Mouse (Mus musculus) C2C12 (cell line): ENCODE results near the gene Tpgs1. TPM values are rescaled to one million over a fixed set of nuclear protein-coding genes. Genes with fewer than 3 reads are reported as not detected.
A peak's percentile ranks its signal among the peaks of the same experiment; 100 is the strongest.

Experiments
- H3K27me3 ChIP-seq: one replicate; pipeline ENCODE4 v1.6.1; 2011; ENCODE audit not compliant: control insufficient read depth, insufficient read depth, insufficient read length
- H3K36me3 ChIP-seq: one replicate; pipeline ENCODE4 v1.6.1; 2011; ENCODE audit not compliant: control insufficient read depth, insufficient read depth
- H3K4me3 ChIP-seq: one replicate; pipeline ENCODE4 v1.5.1; 2011; ENCODE audit warnings: mild to moderate bottlenecking, control low read depth; ENCODE audit not compliant: poor library complexity, insufficient read depth, severe bottlenecking
- H3K79me2 ChIP-seq: one replicate; pipeline ENCODE4 v1.6.1; 2011; ENCODE audit not compliant: control insufficient read depth, insufficient read depth
- H3K79me3 ChIP-seq: one replicate; pipeline ENCODE4 v1.6.1; 2011; ENCODE audit warnings: low read depth, control low read depth
- H3ac ChIP-seq: one replicate; pipeline ENCODE3; 2011; ENCODE audit warnings: low read depth; ENCODE audit not compliant: control insufficient read depth, insufficient read length
- CEBPB ChIP-seq: IDR thresholded peaks from one replicate; pipeline ENCODE4 v1.6.1; 2011; ENCODE audit warnings: low read depth, mild to moderate bottlenecking, control low read depth, moderate library complexity
- CTCF ChIP-seq: IDR thresholded peaks from one replicate; pipeline ENCODE4 v1.5.1; 2011; ENCODE audit not compliant: control insufficient read depth, insufficient read depth, insufficient read length
- FOSL1 ChIP-seq: IDR thresholded peaks from one replicate; pipeline ENCODE4 v1.8.0; 2011; ENCODE audit warnings: mild to moderate bottlenecking, low read length; ENCODE audit not compliant: poor library complexity, insufficient read depth, severe bottlenecking
- MAX ChIP-seq: IDR thresholded peaks from one replicate; pipeline ENCODE4 v1.6.1; 2011; ENCODE audit warnings: mild to moderate bottlenecking, control low read depth
- MYOD1 ChIP-seq: IDR thresholded peaks from one replicate; pipeline ENCODE4 v1.6.1; 2011; ENCODE audit warnings: low read depth; ENCODE audit not compliant: control insufficient read depth, insufficient read length
- MYOG ChIP-seq: IDR thresholded peaks from one replicate; pipeline ENCODE4 v1.6.1; 2011; ENCODE audit not compliant: control insufficient read depth, insufficient read length; ENCODE audit errors: extremely low read depth
- USF1 ChIP-seq: IDR thresholded peaks from one replicate; pipeline ENCODE4 v1.6.1; 2011; ENCODE audit warnings: low read depth, mild to moderate bottlenecking, control low read depth, moderate library complexity
- polyA plus RNA-seq: library from polyadenylated mRNA; unstranded; fragments of >200 nt; fragmentation: generic; extraction: Trizol; gene quantifications from one replicate; pipeline ENCODE4 v1.2.1, GENCODE M21; 2012; ENCODE audit warnings: missing spikeins

The Tpgs1 gene
- polyA plus RNA-seq, 1 experiment, result 80.7 TPM

DNA sequence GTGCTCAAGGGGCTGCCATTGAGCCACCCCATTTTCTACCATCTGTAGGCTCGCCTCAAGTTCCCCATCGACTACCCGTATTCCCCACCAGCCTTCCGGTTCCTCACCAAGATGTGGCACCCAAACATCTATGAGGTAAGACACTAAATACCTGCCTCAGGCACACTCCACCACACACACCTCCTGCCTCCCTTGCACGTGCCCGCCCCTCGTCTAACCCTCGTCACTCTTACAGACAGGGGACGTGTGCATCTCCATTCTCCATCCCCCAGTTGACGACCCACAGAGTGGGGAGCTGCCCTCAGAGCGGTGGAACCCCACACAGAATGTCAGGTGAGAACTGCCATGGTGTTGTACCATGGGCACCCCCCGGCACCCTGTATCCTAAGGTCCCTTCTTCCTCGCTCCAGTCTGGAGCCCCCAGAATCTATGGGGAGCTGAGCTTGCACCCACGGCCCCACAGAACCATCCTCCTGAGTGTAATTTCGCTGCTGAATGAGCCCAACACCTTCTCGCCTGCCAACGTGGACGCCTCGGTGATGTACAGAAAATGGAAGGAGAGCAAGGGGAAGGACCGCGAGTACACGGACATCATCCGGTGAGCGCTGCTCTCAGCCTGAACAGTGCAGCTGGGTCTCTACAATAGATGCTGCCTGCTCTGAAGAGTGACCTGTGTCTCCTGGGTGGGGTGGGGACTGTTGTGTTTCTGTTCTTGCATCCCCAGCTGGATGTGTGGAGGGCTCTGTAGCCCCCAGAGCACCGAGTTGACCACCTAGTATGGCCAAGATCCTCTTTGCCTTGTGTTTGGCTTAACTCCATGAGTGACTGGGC is 15.8 kb downstream of the Tpgs1 start:
- no peaks in the 10 kb centered on the region for H3K27me3 ChIP-seq
- H3K79me3 ChIP-seq, result peaks cover 43% of the 10 kb centered on the region
- H3K36me3 ChIP-seq, result peaks cover 64% of the 10 kb centered on the region
- TF ChIP-seq FOSL1 (no peak), MYOD1 (no peak), MYOG (no peak), CTCF (no peak), USF1 (no peak)
- peaks cover 59% of the 10 kb centered on the region for H3K79me2 ChIP-seq
- no peak overlapping the region for H3K4me3 ChIP-seq
- peak overlapping the region; percentile 5 for H3ac ChIP-seq

DNA sequence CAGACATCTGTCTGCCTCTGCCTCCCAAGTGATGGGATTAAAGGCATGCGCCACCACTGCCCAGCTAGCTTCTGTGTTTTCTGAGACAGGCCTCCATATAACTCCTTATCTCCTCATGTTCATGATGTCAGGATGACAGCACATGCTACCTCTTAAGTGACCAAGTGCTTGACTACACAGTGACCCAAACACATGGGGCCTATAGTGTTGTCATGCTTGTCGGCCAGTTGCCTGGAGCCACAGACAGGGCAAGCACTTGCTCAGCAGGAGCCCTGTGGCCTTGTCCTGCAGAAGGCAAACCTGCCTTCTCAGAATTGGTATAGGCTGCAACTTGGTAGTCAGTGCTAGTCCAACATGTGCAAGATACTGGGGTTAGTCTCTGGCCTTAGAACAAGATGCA is 17.1 kb downstream of the Tpgs1 start:
- Histone ChIP-seq H3K4me3 (no peak overlapping the region), H3K36me3 (peaks cover 64% of the 10 kb centered on the region), H3K79me3 (peaks cover 43% of the 10 kb centered on the region), H3ac (no peak overlapping the region), H3K27me3 (no peaks in the 10 kb centered on the region), H3K79me2 (peaks cover 59% of the 10 kb centered on the region)
- TF ChIP-seq MYOD1, result no peak
- no peak for TF ChIP-seq MYOG

DNA sequence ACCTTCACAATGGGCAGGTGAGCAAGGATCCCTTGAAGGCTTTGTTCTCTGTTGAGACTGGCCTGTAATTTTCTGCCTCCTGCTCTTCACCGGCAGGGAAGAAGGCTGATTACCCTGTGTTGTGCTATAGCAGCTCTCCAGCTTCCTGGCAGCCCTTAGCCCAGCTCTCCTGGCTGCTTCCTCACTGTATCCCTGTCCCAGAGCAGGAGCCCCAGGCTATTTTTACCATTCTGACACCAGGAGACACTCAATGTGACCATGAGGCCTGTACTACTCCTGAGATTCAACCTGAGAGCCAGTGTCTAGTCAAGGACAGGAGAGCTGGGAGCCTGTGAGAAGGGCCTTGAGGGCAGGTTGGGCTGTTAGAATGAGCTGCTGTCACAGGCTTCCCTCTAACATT is 17.5 kb downstream of the Tpgs1 start:
- peaks cover 59% of the 10 kb centered on the region for H3K79me2 ChIP-seq
- H3K36me3 ChIP-seq, result peaks cover 64% of the 10 kb centered on the region
- H3K27me3 ChIP-seq, result no peaks in the 10 kb centered on the region
- peaks cover 43% of the 10 kb centered on the region for H3K79me3 ChIP-seq
- H3ac ChIP-seq, result no peak overlapping the region
- no peak overlapping the region for H3K4me3 ChIP-seq
- no peak for TF ChIP-seq CTCF
- TF ChIP-seq MYOG, result no peak
- TF ChIP-seq MAX, result no peak
- TF ChIP-seq CEBPB, result no peak
- no peak for TF ChIP-seq FOSL1
- TF ChIP-seq USF1, result no peak
- no peak for TF ChIP-seq MYOD1

DNA sequence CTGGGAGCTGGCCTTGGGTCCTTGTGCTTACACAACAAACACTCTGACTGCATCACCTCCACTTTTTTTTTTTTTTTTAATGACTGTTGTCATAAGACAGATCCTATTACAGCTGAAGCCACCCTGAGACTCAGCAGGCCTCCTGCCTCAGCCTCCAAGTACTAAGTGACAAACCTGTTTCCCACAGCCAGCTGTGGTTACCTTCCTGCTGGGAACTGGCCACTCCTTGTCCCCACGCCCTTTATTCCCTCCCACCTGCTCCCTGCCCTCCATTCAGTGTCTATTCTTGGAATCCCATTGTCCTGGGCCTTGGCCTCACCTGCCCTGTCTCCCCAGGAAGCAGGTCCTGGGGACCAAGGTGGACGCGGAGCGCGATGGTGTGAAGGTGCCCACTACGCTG is 18.3 kb downstream of the Tpgs1 start:
- Histone ChIP-seq H3K4me3 (no peak overlapping the region), H3K27me3 (no peaks in the 10 kb centered on the region), H3K79me3 (peaks cover 42% of the 10 kb centered on the region), H3ac (no peak overlapping the region), H3K79me2 (peaks cover 54% of the 10 kb centered on the region), H3K36me3 (peaks cover 64% of the 10 kb centered on the region)
- TF ChIP-seq USF1 (no peak), MYOG (no peak), MYOD1 (no peak), CEBPB (no peak), CTCF (no peak), FOSL1 (no peak), MAX (no peak)

DNA sequence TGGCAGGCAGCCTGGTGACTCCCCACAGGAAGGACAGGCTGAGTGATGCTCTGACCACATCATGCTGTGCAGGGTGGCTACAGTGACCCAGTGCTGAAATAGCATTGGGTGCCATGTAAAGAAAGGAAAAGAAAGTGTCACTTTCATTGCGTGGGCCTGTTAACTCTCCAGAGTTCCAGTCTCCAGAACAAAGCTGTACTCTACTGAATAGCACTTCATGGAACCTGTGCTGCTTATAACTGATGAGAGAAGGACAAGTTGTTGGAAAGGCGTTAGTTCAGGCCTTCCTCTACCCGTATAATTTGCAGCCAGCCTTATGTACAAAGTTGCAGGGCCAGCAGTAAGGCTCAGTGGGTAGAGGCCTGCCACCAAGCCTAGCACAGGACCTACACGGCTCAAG is 19.6 kb downstream of the Tpgs1 start, which contains the start of gene Gzmm:
Gene Gzmm, plus strand, starts transcription at position 301 of the 400 bp plus-strand sequence.
- Histone ChIP-seq H3K79me2 (peaks cover 41% of the 10 kb centered on the region), H3K4me3 (no peak within 1 kb of the TSS), H3K79me3 (peaks cover 30% of the 10 kb centered on the region), H3K27me3 (no peaks in the 10 kb centered on the region), H3ac (no peak within 1 kb of the TSS), H3K36me3 (peaks cover 58% of the 10 kb centered on the region)
- TF ChIP-seq FOSL1 (no peak), MYOG (no peak), MAX (no peak), MYOD1 (no peak), CEBPB (no peak), USF1 (no peak), CTCF (no peak)

DNA sequence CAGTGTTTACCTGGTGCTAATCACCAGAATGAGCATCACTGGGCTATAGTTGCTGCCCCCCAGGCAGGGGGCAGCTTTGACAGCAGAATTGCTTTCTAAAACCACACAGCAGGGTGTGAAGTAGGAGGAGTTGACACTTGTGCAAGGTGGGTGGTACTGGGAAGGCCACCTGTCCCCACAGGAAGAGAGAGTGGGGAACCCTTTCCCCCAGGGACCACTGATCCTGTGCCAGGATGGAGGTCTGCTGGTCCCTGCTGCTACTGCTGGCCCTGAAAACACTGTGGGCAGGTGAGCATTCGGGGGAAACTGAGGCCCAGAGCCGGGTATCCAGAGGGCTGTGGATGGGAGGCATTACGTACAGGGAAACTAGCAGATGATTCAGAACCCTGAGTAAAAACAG is 20.0 kb downstream of the Tpgs1 start:
- TF ChIP-seq MYOG (no peak), FOSL1 (no peak), MYOD1 (no peak), MAX (no peak), CTCF (no peak), CEBPB (no peak), USF1 (no peak)
- no peak overlapping the region for H3ac ChIP-seq
- peaks cover 25% of the 10 kb centered on the region for H3K79me3 ChIP-seq
- H3K4me3 ChIP-seq, result no peak overlapping the region
- H3K27me3 ChIP-seq, result no peaks in the 10 kb centered on the region
- peaks cover 53% of the 10 kb centered on the region for H3K36me3 ChIP-seq
- peaks cover 37% of the 10 kb centered on the region for H3K79me2 ChIP-seq
